Mouse (Mus musculus) lung, postnatal 0 days (tissue): ENCODE data around the gene Inafm2.

Experiments used
- CTCF ChIP-seq: IDR thresholded peaks from 2 replicates; pipeline ENCODE4 v1.5.1; 2016; ENCODE audit warnings: antibody characterized with exemption, mild to moderate bottlenecking
- EP300 ChIP-seq: IDR thresholded peaks from 2 replicates; pipeline ENCODE4 v1.6.1; 2016; ENCODE audit warnings: antibody characterized with exemption, mild to moderate bottlenecking, control low read depth

- no peak for TF ChIP-seq CTCF
- no peak for TF ChIP-seq EP300
Measured at GRCm38 (mm10) chr2:118713631-118714030, 31.9 kb upstream of the Inafm2 start.
